Mouse (Mus musculus) erythroblast, embryonic 14.5 days (primary cell): Measurements from ENCODE around the gene Styxl1. TPM values are rescaled to one million over a fixed set of nuclear protein-coding genes. Genes with fewer than 3 reads are reported as not detected.

ENCODE experiments used
- H3K27me3 ChIP-seq: 2 replicates; pipeline ENCODE4 v1.6.1; 2012; ENCODE audit warnings: inconsistent platforms; ENCODE audit not compliant: control insufficient read depth
- H3K36me3 ChIP-seq: 2 replicates; pipeline ENCODE4 v1.6.1; 2012; ENCODE audit warnings: mild to moderate bottlenecking, inconsistent platforms; ENCODE audit not compliant: control insufficient read depth
- H3K4me1 ChIP-seq: 2 replicates; pipeline ENCODE4 v1.6.1; 2012; ENCODE audit warnings: inconsistent platforms; ENCODE audit not compliant: control insufficient read depth
- H3K4me3 ChIP-seq: replicated peaks from 2 replicates; pipeline ENCODE3; 2012; ENCODE audit warnings: moderate library complexity, mild to moderate bottlenecking, inconsistent platforms
- H3K9me3 ChIP-seq: 2 replicates; pipeline ENCODE4 v1.6.1; 2012; ENCODE audit warnings: low read length, inconsistent platforms, mixed read lengths; ENCODE audit not compliant: control insufficient read depth
- GATA1 ChIP-seq: IDR thresholded peaks from 2 replicates; pipeline ENCODE4 v1.6.1; 2012; ENCODE audit warnings: low read length, inconsistent platforms, mixed read lengths
- TAL1 ChIP-seq: IDR thresholded peaks from 3 replicates; pipeline ENCODE4 v1.6.1; 2012; ENCODE audit warnings: low read length, inconsistent platforms, mixed read lengths
- polyA plus RNA-seq: library from polyadenylated mRNA; stranded (reverse); fragments of >175 nt; gene quantifications from 2 replicates; pipeline ENCODE4 v1.2.3, GENCODE M21; 2012

The Styxl1 gene
- polyA plus RNA-seq, 1 experiment = not detected

GRCm38 (mm10) chr5:135733071-135733470, 45.1 kb downstream of the Styxl1 start:
- Histone ChIP-seq H3K9me3 (peaks cover 11% of the 10 kb centered on the region), H3K27me3 (no peaks in the 10 kb centered on the region), H3K36me3 (peaks cover 80% of the 10 kb centered on the region), H3K4me3 (no peak overlapping the region), H3K4me1 (no peaks in the 10 kb centered on the region)
- TF ChIP-seq TAL1 = no peak
- TF ChIP-seq GATA1 = no peak

GRCm38 (mm10) chr5:135731322-135731721, 46.9 kb downstream of the Styxl1 start:
- Histone ChIP-seq H3K4me1 (no peaks in the 10 kb centered on the region), H3K9me3 (peaks cover 11% of the 10 kb centered on the region), H3K4me3 (no peak overlapping the region), H3K36me3 (peaks cover 78% of the 10 kb centered on the region), H3K27me3 (no peaks in the 10 kb centered on the region)
- TF ChIP-seq TAL1 = no peak
- no peak for TF ChIP-seq GATA1

- TF ChIP-seq GATA1 (no peak), TAL1 (no peak)
- Histone ChIP-seq H3K4me1 (no peaks in the 10 kb centered on the region), H3K27me3 (no peaks in the 10 kb centered on the region), H3K9me3 (peaks cover 11% of the 10 kb centered on the region), H3K4me3 (no peak overlapping the region), H3K36me3 (peaks cover 77% of the 10 kb centered on the region)
Measured at GRCm38 (mm10) chr5:135730916-135731315, 47.3 kb downstream of the Styxl1 start.

- H3K9me3 ChIP-seq = peaks cover 11% of the 10 kb centered on the region
- TF ChIP-seq TAL1 = no peak
- no peak for TF ChIP-seq GATA1
- H3K4me1 ChIP-seq = no peaks in the 10 kb centered on the region
- no peaks in the 10 kb centered on the region for H3K27me3 ChIP-seq
- H3K36me3 ChIP-seq = peaks cover 72% of the 10 kb centered on the region
- no peak overlapping the region for H3K4me3 ChIP-seq
Measured at GRCm38 (mm10) chr5:135730278-135730677, 47.9 kb downstream of the Styxl1 start.

DNA sequence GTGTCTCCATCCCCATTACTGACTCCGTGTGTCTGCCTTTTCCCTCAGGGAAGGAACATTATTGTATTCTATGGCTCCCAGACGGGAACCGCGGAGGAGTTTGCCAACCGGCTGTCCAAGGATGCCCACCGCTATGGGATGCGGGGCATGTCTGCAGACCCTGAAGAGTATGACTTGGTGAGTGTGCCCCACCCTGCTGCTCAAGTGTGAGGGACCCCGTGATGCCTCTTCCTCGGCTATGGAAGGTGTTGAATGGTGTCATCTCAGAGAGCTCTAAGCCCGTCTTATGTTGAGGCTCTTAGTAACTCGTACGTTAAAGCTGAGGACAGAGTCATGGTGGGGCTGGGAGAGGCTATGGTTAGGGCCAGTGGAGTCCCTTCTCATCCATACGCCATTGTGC, 48.8 kb downstream of the Styxl1 start:
- Histone ChIP-seq H3K4me3 (no peak overlapping the region), H3K36me3 (peaks cover 64% of the 10 kb centered on the region), H3K27me3 (no peaks in the 10 kb centered on the region), H3K4me1 (no peaks in the 10 kb centered on the region), H3K9me3 (peaks cover 11% of the 10 kb centered on the region)
- TF ChIP-seq GATA1 (no peak), TAL1 (no peak)

- no peaks in the 10 kb centered on the region for H3K27me3 ChIP-seq
- H3K4me1 ChIP-seq = no peaks in the 10 kb centered on the region
- H3K9me3 ChIP-seq = 0 out of 2 replicates have a peak, but pooled peaks cover under 1% of the 10 kb centered on the region
- H3K36me3 ChIP-seq = peaks cover 54% of the 10 kb centered on the region
- no peak overlapping the region for H3K4me3 ChIP-seq
- TF ChIP-seq TAL1 = no peak
Measured at GRCm38 (mm10) chr5:135728361-135728760, 49.8 kb downstream of the Styxl1 start.

DNA sequence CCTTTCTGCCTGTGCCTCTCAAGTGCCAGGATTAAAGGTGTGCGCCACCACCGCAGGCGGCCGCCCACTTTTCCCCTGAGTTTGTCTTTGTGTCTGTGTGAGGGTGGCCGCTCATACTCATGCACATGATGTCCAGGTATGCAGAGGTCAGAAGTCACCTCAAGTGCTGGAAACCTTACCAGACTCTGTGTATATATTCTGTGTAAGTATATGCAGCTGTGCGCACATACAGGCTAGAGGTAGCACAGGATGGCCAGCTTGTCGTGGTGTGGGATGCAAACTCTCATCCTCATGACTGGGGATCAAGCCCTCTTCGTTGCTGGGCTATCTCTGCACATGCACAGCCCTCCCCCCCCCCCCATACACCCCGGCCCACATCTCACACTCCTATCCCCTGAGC, 50.3 kb downstream of the Styxl1 start:
- no peaks in the 10 kb centered on the region for H3K9me3 ChIP-seq
- H3K4me3 ChIP-seq = no peak overlapping the region
- H3K4me1 ChIP-seq = no peaks in the 10 kb centered on the region
- no peak for TF ChIP-seq TAL1
- no peak for TF ChIP-seq GATA1
- H3K27me3 ChIP-seq = no peaks in the 10 kb centered on the region
- peaks cover 49% of the 10 kb centered on the region for H3K36me3 ChIP-seq

DNA sequence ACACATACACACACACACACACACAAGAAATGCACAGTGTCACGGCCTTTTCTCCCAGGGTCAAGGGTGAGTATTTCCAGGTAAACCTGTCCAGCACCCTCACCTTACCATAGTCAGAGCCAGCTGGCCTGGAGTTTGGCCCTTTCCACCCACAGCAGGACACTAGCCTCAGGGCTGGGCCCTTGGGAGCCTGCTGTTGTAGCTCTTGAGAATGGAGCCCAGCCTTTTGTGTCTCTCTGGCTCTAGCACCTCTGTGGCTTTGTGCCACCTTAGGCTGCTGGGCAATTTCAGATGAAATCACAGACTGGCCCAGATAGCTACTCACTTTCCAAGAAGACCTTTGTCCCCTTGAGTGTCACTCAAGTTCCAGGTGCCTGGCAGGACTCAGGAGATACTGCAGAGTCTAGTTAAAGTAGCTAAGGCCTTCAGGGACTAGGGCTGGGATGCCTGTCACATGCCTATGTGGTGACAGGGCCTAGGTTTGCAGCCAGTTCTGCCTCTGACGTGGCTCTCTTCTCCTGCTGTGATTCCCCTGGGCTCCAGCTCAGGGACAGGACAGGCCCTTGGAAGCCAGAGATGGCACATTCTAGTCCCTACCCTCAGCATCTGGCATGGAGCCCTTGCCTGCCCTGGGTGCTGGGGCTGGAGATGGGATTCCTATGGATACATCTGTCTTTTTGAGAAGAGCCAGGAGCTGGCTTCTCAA, 51.4 kb downstream of the Styxl1 start:
- no peaks in the 10 kb centered on the region for H3K9me3 ChIP-seq
- H3K4me1 ChIP-seq = no peaks in the 10 kb centered on the region
- peaks cover 38% of the 10 kb centered on the region for H3K36me3 ChIP-seq
- no peak overlapping the region for H3K4me3 ChIP-seq
- no peaks in the 10 kb centered on the region for H3K27me3 ChIP-seq
- no peak for TF ChIP-seq TAL1
- no peak for TF ChIP-seq GATA1

DNA sequence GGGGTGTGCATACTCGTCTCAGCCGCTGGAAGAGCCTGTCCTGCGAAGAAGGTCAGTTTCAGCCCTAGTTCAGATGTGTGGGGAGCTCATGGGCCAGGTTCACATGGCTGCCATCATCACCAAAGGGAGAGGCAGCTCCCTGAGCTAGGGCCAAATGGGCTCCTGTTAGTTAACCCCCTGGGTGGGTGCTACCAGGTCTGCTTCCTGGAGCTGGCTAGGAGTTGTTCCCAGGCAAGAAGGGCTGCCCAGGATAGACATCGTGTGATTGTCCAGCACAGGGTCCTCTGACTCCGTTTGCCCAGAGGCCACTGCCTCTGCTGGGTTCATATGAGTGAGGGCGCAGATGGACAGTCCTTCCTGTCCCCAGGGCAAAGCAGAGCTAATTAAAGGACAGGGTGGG, 52.2 kb downstream of the Styxl1 start:
- H3K4me1 ChIP-seq = no peaks in the 10 kb centered on the region
- H3K27me3 ChIP-seq = no peaks in the 10 kb centered on the region
- H3K9me3 ChIP-seq = no peaks in the 10 kb centered on the region
- no peak overlapping the region for H3K4me3 ChIP-seq
- H3K36me3 ChIP-seq = peaks cover 30% of the 10 kb centered on the region
- TF ChIP-seq TAL1 = no peak
- TF ChIP-seq GATA1 = no peak

DNA sequence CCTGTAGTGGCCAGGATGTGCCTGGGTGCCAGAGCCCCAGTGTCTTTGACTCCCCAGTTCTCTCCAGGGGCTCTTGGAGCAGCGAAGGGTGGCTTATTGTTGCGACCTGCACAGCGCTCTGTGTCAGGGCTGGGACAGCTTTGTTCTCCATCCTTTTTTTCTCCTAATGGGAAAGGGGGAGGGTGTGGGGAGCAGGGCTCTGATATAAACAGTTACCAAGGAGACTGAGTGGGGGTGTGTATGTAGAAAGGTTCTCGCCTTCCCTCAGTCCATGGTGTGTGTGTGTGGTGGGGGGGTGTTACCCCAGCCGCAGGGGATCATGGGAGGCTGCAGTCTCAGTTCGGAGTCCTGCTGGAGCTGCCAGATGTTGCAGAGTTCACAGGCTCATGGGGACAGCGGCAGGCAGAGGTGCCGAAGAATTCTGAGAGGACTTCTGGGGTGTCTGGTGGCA, 52.8 kb downstream of the Styxl1 start:
- Histone ChIP-seq H3K4me1 (no peaks in the 10 kb centered on the region), H3K27me3 (no peaks in the 10 kb centered on the region), H3K36me3 (peaks cover 24% of the 10 kb centered on the region), H3K4me3 (no peak overlapping the region), H3K9me3 (no peaks in the 10 kb centered on the region)
- TF ChIP-seq GATA1 (no peak), TAL1 (no peak)
